Mouse (Mus musculus) E14TG2a.4 (cell line): Measurements from ENCODE around the gene Dpf3.

Source experiments
- H3K27me3 ChIP-seq: 2 replicates; pipeline ENCODE4 v1.6.1; 2014; ENCODE audit warnings: low read length, control low read depth; ENCODE audit not compliant: insufficient read depth
- H3K36me3 ChIP-seq: 2 replicates; pipeline ENCODE4 v1.6.1; 2014; ENCODE audit warnings: low read length, control low read depth; ENCODE audit not compliant: insufficient read depth
- H3K4me1 ChIP-seq: replicated peaks from 2 replicates; pipeline ENCODE4 v1.6.1; 2014; ENCODE audit warnings: low read depth, low read length, control low read depth
- H3K4me3 ChIP-seq: replicated peaks from 2 replicates; pipeline ENCODE4 v1.5.1; 2014; ENCODE audit warnings: mild to moderate bottlenecking, low read length
- H3K9me3 ChIP-seq: 2 replicates; pipeline ENCODE4 v1.6.1; 2014; ENCODE audit warnings: low read length, control low read depth
- CTCF ChIP-seq: conservative IDR thresholded peaks from 2 replicates; pipeline ENCODE4 v1.5.1; 2014; ENCODE audit warnings: low read length
- NANOG ChIP-seq: IDR thresholded peaks from 2 replicates; pipeline ENCODE4 v1.6.1; 2014; ENCODE audit warnings: borderline replicate concordance, low read length, mixed read lengths
- POU5F1 ChIP-seq: IDR thresholded peaks from 2 replicates; pipeline ENCODE4 v1.6.1; 2014; ENCODE audit warnings: low read length, borderline replicate concordance

The Dpf3 gene

DNA sequence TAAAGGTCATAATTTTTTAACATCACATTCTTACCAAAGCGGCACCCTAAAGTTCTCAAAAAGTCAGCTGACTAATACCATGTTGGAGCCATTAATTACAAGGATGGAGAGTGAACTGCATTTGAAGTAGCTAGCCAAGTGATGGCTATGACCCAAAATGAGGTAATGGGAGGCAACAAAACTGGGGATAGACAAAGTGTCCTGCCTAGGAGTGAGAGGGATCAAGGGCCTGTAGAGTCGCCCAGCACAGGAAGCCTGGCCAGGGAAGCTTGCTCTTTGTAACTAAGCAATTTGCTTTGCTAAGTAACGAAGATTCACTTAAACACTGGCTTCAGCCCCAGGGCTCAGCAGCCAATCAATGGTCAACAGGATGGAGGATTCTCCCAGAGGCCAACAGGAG is 238.4 kb downstream of the Dpf3 start:
- H3K36me3 ChIP-seq: no peaks in the 10 kb centered on the region
- H3K27me3 ChIP-seq: no peaks in the 10 kb centered on the region; the same call in 1 of the 2 replicates
- TF ChIP-seq POU5F1 (no peak), NANOG (no peak), CTCF (no peak)

DNA sequence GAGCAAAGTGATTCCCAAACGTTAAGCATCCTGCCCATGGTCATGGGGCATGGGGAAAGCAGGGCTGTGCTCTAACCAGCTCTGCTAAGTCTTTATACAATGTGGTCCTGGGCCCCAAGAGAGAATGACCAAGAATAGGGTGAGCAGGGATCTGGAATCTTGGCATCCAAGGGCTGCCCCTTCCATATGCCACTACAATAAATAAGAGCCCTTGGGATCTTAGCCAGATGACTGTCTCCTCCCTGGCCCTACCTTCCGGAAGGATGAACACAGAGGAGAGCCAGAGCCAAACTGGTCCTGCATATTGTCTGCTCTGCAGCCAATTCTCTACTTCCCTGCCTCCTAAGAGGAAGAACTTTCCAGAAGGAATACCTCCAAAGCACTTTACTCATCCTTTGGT is 238.9 kb downstream of the Dpf3 start:
- TF ChIP-seq NANOG: no peak
- TF ChIP-seq CTCF: no peak
- TF ChIP-seq POU5F1: no peak
- Histone ChIP-seq H3K4me3 (no peak overlapping the region), H3K9me3 (no peaks in the 10 kb centered on the region), H3K27me3 (no peaks in the 10 kb centered on the region; the same call in 1 of the 2 replicates), H3K36me3 (no peaks in the 10 kb centered on the region), H3K4me1 (no peaks in the 10 kb centered on the region)

More for the DNA sequence above, 238.4 kb downstream of the Dpf3 start:
- Histone ChIP-seq H3K9me3 (no peaks in the 10 kb centered on the region), H3K4me1 (no peaks in the 10 kb centered on the region), H3K4me3 (no peak overlapping the region)

DNA sequence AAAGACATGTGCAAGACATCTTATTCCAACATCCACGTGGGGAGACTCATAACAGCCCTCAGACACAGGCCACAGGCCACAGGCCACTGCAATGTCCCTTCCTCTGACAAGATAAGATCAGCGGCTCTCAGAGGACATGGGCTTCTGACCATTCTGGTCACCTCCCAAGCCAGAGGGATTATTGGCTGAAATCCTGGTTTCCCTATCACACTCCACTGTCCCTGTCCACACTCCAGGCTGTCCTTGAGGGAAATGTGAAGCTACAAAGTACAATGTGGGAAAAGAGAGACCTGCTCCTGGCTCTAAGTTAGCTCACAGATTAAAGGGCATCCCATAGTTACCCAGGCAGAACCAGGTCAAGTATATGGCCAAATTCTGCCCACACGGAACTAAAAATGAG is 239.8 kb downstream of the Dpf3 start:
- H3K36me3 ChIP-seq: no peaks in the 10 kb centered on the region
- H3K27me3 ChIP-seq: no peaks in the 10 kb centered on the region; the same call in 1 of the 2 replicates
- no peaks in the 10 kb centered on the region for H3K4me1 ChIP-seq
- H3K4me3 ChIP-seq: no peak overlapping the region
- no peaks in the 10 kb centered on the region for H3K9me3 ChIP-seq
- TF ChIP-seq NANOG (no peak), CTCF (no peak), POU5F1 (no peak)

DNA sequence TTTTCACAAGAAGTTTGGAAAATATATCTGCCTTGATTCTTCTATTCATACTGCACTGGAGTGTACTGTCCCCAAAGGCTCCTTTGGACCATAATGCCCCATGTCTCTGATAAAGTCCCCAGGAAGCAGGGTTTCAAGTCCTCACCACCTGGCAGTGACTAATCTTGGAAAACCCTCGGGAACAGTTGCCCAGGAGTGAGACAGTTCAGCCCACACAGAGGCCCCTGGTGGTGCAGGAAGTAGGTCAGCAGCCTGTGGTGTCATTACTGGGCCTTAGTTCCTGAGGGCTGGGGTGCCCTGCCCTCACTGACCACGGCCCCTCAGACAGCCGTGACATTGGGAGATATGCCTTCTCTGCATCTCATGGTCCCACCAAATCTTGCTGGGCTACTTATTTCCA is 246.5 kb downstream of the Dpf3 start:
- no peaks in the 10 kb centered on the region; the same call in 1 of the 2 replicates for H3K27me3 ChIP-seq

DNA sequence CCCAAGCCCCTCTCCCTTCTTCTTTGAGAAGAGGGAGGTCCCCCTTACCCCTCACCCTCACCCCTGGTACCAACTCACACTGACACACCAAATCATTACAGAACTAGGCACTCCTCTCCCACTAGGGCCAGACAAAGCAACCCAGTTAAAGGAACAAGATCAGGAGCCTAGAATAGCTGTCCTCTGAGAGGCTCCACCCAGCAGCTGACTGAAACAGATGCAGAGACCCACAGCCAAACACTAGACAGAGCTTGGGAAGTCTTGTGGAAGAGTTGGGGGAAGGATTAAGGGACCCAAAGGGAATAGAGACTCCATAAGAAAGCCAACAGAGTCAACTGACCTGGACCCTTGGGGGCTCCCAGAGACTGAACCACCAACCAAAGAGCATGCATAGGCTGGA is 246.9 kb downstream of the Dpf3 start:
- H3K36me3 ChIP-seq: no peaks in the 10 kb centered on the region
- TF ChIP-seq POU5F1 (no peak), NANOG (no peak), CTCF (no peak)
- H3K4me1 ChIP-seq: no peaks in the 10 kb centered on the region
- H3K4me3 ChIP-seq: no peak overlapping the region
- H3K9me3 ChIP-seq: no peaks in the 10 kb centered on the region
- H3K27me3 ChIP-seq: no peaks in the 10 kb centered on the region; the same call in 1 of the 2 replicates

More for the DNA sequence above, 246.5 kb downstream of the Dpf3 start:
- H3K36me3 ChIP-seq: no peaks in the 10 kb centered on the region
- no peaks in the 10 kb centered on the region for H3K9me3 ChIP-seq
- no peak overlapping the region for H3K4me3 ChIP-seq
- no peaks in the 10 kb centered on the region for H3K4me1 ChIP-seq
- TF ChIP-seq CTCF (no peak), POU5F1 (no peak), NANOG (no peak)

DNA sequence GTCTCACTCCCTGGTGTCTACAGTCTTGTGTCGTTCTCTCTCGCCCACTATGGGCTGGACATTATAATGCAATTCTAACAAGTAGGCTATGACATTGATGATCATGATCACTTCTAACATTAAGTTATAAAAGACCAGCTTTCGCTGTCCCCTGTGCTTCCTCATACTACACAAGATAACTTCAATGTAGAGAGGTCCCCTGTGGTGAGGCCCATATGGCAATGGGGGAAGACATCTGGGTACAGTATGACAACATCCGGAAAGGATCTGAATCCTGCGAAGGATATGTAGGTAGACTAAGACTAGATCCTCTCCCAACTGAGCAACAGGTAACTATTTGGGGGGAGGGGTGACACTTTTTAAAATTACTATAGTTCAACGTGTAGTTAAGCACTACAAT is 251.7 kb downstream of the Dpf3 start:
- no peaks in the 10 kb centered on the region for H3K4me1 ChIP-seq
- 0 out of 2 replicates have a peak, but pooled peaks cover 2% of the 10 kb centered on the region for H3K27me3 ChIP-seq
- no peak overlapping the region for H3K4me3 ChIP-seq
- 0 out of 2 replicates have a peak, but pooled peaks cover under 1% of the 10 kb centered on the region for H3K9me3 ChIP-seq
- TF ChIP-seq NANOG: no peak
- TF ChIP-seq CTCF: no peak
- no peak for TF ChIP-seq POU5F1
- H3K36me3 ChIP-seq: no peaks in the 10 kb centered on the region

DNA sequence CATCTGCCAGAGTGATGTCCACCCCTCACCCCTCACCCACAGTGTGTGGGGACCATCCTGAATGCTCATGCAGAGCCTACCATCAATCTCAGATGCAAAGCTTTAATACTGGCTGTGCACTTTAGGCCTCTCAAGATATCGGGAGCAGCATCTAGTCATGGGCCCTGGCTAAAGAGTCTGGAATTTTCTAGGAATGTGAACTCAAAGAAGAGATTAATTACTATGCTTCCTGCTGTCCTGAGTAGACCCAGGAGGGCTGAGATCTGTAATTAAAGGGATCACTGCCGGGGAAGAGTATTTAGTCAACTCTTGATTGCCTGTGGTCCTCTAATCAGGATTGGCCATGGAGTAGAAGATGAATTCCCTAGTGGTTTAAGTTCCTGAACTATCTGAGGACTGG is 252.5 kb downstream of the Dpf3 start:
- TF ChIP-seq POU5F1: no peak
- H3K4me3 ChIP-seq: no peak overlapping the region
- H3K9me3 ChIP-seq: 0 out of 2 replicates have a peak, but pooled peaks cover 3% of the 10 kb centered on the region
- H3K27me3 ChIP-seq: 0 out of 2 replicates have a peak, but pooled peaks cover 2% of the 10 kb centered on the region
- H3K4me1 ChIP-seq: no peaks in the 10 kb centered on the region
- no peaks in the 10 kb centered on the region for H3K36me3 ChIP-seq

DNA sequence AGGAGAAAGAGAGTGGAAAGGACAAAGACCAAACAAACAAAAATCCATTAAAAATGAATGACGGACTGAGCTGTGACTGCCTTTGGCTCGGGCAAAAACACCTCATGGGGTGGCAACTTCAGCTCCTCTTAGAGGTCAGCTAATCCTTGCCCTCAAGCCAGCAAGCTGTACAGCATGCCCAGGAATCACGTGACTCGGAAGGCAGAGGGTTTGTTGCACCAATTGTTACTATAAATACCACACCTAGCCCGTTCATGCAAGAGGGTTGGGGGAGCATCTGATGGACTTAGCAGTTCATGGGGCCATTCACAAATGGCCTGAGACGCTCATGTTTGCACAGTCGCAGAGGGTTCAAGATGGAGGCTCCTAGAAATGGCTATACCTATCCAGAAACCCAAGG is 253.9 kb downstream of the Dpf3 start:
- Histone ChIP-seq H3K9me3 (0 out of 2 replicates have a peak, but pooled peaks cover 3% of the 10 kb centered on the region), H3K36me3 (no peaks in the 10 kb centered on the region), H3K4me3 (no peak overlapping the region), H3K27me3 (0 out of 2 replicates have a peak, but pooled peaks cover 2% of the 10 kb centered on the region), H3K4me1 (no peaks in the 10 kb centered on the region)
- TF ChIP-seq CTCF (no peak), NANOG (no peak), POU5F1 (no peak)

DNA sequence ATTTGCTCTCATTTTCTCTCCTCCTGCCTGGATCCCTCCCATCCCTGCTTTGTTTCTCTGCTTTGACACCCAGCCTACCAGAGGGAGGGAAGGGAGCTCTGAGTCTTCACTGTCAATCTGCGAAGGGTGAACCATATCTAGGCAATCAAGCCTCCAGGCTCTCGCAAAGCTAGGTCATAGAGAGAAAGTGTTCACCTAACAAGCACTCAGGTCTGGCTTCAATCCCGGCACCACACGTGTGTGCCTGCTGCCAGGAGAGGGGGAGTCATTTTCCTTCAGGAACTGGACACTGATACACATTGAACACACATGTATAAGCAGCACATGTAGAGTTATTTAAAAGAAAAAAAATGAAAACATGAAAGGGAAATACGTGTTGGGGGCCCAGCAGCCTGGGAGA is 254.6 kb downstream of the Dpf3 start:
- Histone ChIP-seq H3K36me3 (no peaks in the 10 kb centered on the region), H3K9me3 (0 out of 2 replicates have a peak, but pooled peaks cover 3% of the 10 kb centered on the region), H3K27me3 (0 out of 2 replicates have a peak, but pooled peaks cover 2% of the 10 kb centered on the region), H3K4me1 (no peaks in the 10 kb centered on the region), H3K4me3 (no peak overlapping the region)
- TF ChIP-seq POU5F1: no peak
- TF ChIP-seq CTCF: no peak
- no peak for TF ChIP-seq NANOG
